Mouse (Mus musculus): Measurements from ENCODE around the gene Nphp4.

GRCm38 (mm10) chr4:152446178-152446577 lies 30.3 kb upstream of the Nphp4 start:
- no peak for TF ChIP-seq POLR2A (IDR thresholded peaks at IDR 0.05; ENCODE audit: borderline replicate concordance, extremely low read depth, low read depth, low read length)
- no peak for TF ChIP-seq CTCF (IDR thresholded peaks at IDR 0.05; ENCODE audit: insufficient read depth, low read length)
